Mouse (Mus musculus): ENCODE measurements around the gene Ddx23.

DNA sequence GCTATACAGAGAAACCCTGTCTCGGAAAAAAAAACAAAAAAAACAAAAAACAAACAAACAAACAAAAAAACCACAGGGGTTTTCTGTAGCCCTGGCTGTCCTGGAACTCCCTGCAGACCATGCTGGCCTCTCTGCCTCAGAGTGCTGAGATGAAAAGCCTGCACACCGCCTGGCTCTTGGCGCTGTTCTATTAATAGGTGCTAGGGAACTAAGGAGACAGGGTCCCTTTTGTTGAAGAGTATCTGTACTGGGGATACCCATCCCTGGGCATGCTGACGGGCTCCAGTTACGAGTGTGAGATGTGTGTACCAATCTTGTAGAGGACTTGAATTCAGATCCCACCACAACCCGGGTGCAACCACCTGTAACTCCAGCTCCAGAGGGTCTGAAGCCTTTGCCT is 46.9 kb downstream of the Ddx23 start:
- TF ChIP-seq RCOR1 (IDR thresholded peaks at IDR 0.05; ENCODE audit: low read depth, low read length) (no peak), KAT2A (conservative IDR thresholded peaks at IDR 0.05; ENCODE audit: low read depth, low read length) (no peak), CTCF (IDR thresholded peaks at IDR 0.05 in 2 of 3, conservative IDR thresholded peaks at IDR 0.05 in 1 of 3; ENCODE audit: control insufficient read depth in 1 of 3, insufficient read depth in 1 of 3, low read depth in 2 of 3, low read length in 3 of 3, poor library complexity in 1 of 3, severe bottlenecking in 1 of 3) (no peak), CHD1 (IDR thresholded peaks at IDR 0.05; ENCODE audit: low read depth, low read length) (no peak), USF1 (IDR thresholded peaks at IDR 0.05; ENCODE audit: low read depth, low read length) (no peak), POLR2AphosphoS2 (IDR thresholded peaks at IDR 0.05; ENCODE audit: low read length) (no peak), MYB (IDR thresholded peaks at IDR 0.05; ENCODE audit: low read depth, low read length) (no peak), TAL1 (IDR thresholded peaks at IDR 0.05; ENCODE audit: low read length) (no peak), ETS1 (IDR thresholded peaks at IDR 0.05; ENCODE audit: low read depth, low read length) (no peak)

All from MEL (cell line).